Mouse (Mus musculus): Measurements from ENCODE around the gene Lgals12. TPM values are rescaled to one million over a fixed set of nuclear protein-coding genes. Genes with fewer than 3 reads are reported as not detected.

Lgals12 gene
- polyA plus RNA-seq, 1 experiment from 2014 or later = 0.40 TPM

- H3K4me1 ChIP-seq (replicated peaks; ENCODE audit: control insufficient read depth, insufficient read depth, low read length) = peaks cover 8% of the 10 kb centered on the region; the same call in 1 of the 2 replicates
- ATAC-seq (ENCODE audit: low FRiP score) (no peak), DNase-seq (ENCODE audit: low spot score) (no peak)
- no peaks in the 10 kb centered on the region for H3K9me3 ChIP-seq (ENCODE audit: control insufficient read depth, low read length)
- no peak overlapping the region for H3K9ac ChIP-seq
- H3K36me3 ChIP-seq (replicated peaks; ENCODE audit: control insufficient read depth, insufficient read depth) = no peaks in the 10 kb centered on the region
- H3K4me3 ChIP-seq (replicated peaks; ENCODE audit: low read length) = no peak overlapping the region
- H3K27me3 ChIP-seq (ENCODE audit: control insufficient read depth, insufficient read depth, low read length) = peaks cover 12% of the 10 kb centered on the region; the same call in 1 of the 2 replicates
- no peak overlapping the region for H3K27ac ChIP-seq
- WGBS = 100% methylated on average over 1 of the region's 1 CpGs
- no peak overlapping the region for H3K4me2 ChIP-seq (replicated peaks)
Measured at GRCm38 (mm10) chr19:7556641-7557040, 50.4 kb downstream of the Lgals12 start.

DNA sequence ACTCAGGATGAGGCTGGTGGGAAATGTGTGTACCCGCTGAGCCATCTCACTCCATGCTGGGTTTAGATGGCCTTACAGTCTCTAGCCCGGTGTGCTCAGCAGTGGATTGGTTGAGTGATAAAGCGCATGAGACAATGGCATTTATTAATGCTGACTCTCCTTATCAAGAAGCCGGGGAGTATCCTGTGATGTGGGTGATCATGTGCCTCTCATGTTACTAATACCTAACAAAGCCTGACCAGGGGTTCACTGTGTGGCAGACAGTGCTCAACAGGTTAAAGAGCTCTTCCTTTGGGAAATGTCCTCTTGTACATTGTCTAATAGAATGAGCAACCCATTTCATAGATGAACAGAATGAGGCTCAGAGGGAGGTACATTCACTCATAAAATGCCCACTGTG is 52.1 kb downstream of the Lgals12 start:
- H3K4me3 ChIP-seq (replicated peaks; ENCODE audit: low read length) = no peak overlapping the region
- H3K9ac ChIP-seq = no peak overlapping the region
- H3K4me2 ChIP-seq (replicated peaks) = no peak overlapping the region
- H3K9me3 ChIP-seq (ENCODE audit: control insufficient read depth, low read length) = no peaks in the 10 kb centered on the region
- peaks cover 8% of the 10 kb centered on the region; the same call in 1 of the 2 replicates for H3K4me1 ChIP-seq (replicated peaks; ENCODE audit: control insufficient read depth, insufficient read depth, low read length)
- WGBS = 72% methylated on average over 4 of the region's 4 CpGs
- no peak for ATAC-seq (ENCODE audit: low FRiP score)
- no peak overlapping the region for H3K27ac ChIP-seq
- peaks cover 12% of the 10 kb centered on the region; the same call in 1 of the 2 replicates for H3K27me3 ChIP-seq (ENCODE audit: control insufficient read depth, insufficient read depth, low read length)
- H3K36me3 ChIP-seq (replicated peaks; ENCODE audit: control insufficient read depth, insufficient read depth) = no peaks in the 10 kb centered on the region
- DNase-seq (ENCODE audit: low spot score) = no peak

DNA sequence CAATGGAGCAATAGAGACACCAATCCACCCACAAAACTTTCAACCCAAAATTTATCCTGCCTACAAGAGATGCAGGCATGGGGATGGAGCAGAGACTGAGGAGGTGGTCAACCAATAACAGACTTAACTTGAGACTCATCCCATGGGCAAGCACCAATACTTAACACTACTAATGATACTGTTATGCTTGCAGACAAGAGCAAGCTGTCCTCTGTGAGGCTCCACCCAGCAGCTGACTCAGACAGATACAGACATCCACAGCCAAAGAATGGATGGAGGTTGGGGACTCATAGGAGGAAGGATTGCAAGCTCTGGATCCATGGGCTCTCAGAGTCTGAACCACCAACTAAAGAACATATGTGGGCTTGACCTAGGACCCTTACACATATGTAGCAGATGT is 53.6 kb downstream of the Lgals12 start:
- H3K27ac ChIP-seq = no peak overlapping the region
- no peak overlapping the region for H3K4me2 ChIP-seq (replicated peaks)
- H3K4me3 ChIP-seq (replicated peaks; ENCODE audit: low read length) = no peak overlapping the region
- DNase-seq (ENCODE audit: low spot score) (no peak), ATAC-seq (ENCODE audit: low FRiP score) (no peak)
- no peaks in the 10 kb centered on the region for H3K36me3 ChIP-seq (replicated peaks; ENCODE audit: control insufficient read depth, insufficient read depth)
- no peaks in the 10 kb centered on the region for H3K9me3 ChIP-seq (ENCODE audit: control insufficient read depth, low read length)
- peaks cover 12% of the 10 kb centered on the region; the same call in 1 of the 2 replicates for H3K27me3 ChIP-seq (ENCODE audit: control insufficient read depth, insufficient read depth, low read length)
- no peak overlapping the region for H3K9ac ChIP-seq
- peaks cover 8% of the 10 kb centered on the region; the same call in 1 of the 2 replicates for H3K4me1 ChIP-seq (replicated peaks; ENCODE audit: control insufficient read depth, insufficient read depth, low read length)

DNA sequence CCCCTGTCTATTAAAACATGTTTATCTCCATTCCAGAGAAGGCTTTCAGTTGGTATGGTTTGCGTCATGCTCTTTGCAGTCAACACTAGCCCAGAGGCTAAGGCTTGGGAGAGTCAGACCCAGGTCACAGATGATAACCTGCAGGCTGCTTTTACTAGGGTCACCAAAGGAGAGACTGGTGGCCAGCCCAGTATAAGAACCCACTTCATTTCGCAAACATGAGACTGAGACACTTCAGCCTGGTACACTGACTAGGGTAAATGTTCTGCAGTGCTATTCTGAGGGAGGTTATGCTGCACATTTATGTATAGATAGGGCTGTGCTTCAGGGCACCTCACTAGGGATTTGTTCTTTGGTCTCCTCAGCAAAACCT is 54.7 kb downstream of the Lgals12 start:
- DNase-seq (ENCODE audit: low spot score) (no peak), ATAC-seq (ENCODE audit: low FRiP score) (no peak)
- no peak overlapping the region for H3K4me2 ChIP-seq (replicated peaks)
- H3K27me3 ChIP-seq (ENCODE audit: control insufficient read depth, insufficient read depth, low read length) = 0 out of 2 replicates have a peak, but pooled peaks cover 4% of the 10 kb centered on the region
- no peak overlapping the region for H3K9ac ChIP-seq
- no peaks in the 10 kb centered on the region for H3K36me3 ChIP-seq (replicated peaks; ENCODE audit: control insufficient read depth, insufficient read depth)
- no peaks in the 10 kb centered on the region for H3K9me3 ChIP-seq (ENCODE audit: control insufficient read depth, low read length)
- WGBS = 90% methylated on average over 2 of the region's 2 CpGs
- H3K4me3 ChIP-seq (replicated peaks; ENCODE audit: low read length) = no peak overlapping the region
- no peak overlapping the region for H3K27ac ChIP-seq
- H3K4me1 ChIP-seq (replicated peaks; ENCODE audit: control insufficient read depth, insufficient read depth, low read length) = 0 out of 2 replicates have a peak, but pooled peaks cover 2% of the 10 kb centered on the region

DNA sequence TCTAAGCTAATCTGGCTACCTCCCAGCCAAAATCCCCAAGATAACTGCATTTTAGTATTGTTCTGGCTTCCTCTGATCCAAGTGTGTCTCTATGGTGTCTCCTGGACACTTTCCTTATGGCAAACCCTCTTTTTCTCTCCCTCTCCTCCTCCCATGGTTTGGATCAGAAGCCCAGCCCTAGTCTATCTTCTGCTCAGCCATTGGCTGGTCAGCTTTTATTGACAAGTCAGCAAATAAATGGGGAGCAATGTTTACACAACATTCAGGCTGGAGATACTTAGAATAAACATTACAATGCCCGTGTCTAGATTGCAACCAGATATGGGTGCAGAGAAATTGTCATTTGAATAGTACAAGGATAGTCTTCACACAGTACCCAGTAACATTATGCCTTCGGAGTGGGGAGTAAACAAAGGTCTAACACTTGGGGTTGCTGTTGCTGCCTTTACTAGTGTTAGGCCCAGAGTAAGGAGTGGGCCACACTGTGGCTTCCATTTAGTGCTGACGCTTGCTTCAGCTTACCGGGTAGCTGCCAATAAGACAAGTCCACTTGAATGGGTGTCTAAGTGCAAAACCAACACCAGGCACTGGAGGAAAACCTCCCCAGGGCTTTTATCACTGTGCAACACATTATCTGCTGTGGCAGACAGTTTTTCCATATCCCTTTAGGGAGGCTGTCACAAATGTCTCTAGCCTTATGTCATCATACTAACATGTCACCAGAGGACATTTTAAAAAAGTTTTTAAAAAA is 55.3 kb downstream of the Lgals12 start:
- ATAC-seq (ENCODE audit: low FRiP score) (no peak), DNase-seq (ENCODE audit: low spot score) (no peak)
- Histone ChIP-seq H3K9me3 (ENCODE audit: control insufficient read depth, low read length) (no peaks in the 10 kb centered on the region), H3K4me1 (replicated peaks; ENCODE audit: control insufficient read depth, insufficient read depth, low read length) (no peaks in the 10 kb centered on the region), H3K4me2 (replicated peaks) (no peak overlapping the region), H3K36me3 (replicated peaks; ENCODE audit: control insufficient read depth, insufficient read depth) (no peaks in the 10 kb centered on the region), H3K27me3 (ENCODE audit: control insufficient read depth, insufficient read depth, low read length) (no peaks in the 10 kb centered on the region), H3K27ac (no peak overlapping the region), H3K4me3 (replicated peaks; ENCODE audit: low read length) (no peak overlapping the region), H3K9ac (no peak overlapping the region)
- 73% methylated on average over 4 of the region's 4 CpGs for WGBS

DNA sequence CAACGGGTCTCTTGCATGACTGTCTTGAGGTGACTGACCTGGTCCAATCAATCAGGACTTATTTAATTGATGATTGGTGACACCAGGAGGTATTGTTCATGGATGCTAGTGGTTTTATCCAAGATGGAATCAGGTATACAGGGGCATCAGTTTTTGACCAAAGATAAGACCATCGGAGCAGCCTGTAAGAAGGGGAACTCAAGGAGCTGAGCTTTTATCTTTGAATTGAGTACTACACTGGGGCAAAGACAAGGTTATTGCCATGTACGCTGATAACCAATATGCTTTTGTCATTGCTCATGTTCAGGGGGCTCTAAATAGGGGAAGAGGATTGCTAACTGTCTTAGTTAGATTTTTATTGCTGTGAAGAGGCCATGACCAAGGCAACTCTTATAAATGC is 58.1 kb downstream of the Lgals12 start:
- Histone ChIP-seq H3K9ac (no peak overlapping the region), H3K36me3 (replicated peaks; ENCODE audit: control insufficient read depth, insufficient read depth) (no peaks in the 10 kb centered on the region), H3K27ac (no peak overlapping the region), H3K4me2 (replicated peaks) (no peak overlapping the region), H3K27me3 (ENCODE audit: control insufficient read depth, insufficient read depth, low read length) (no peaks in the 10 kb centered on the region), H3K9me3 (ENCODE audit: control insufficient read depth, low read length) (peaks cover 2% of the 10 kb centered on the region), H3K4me3 (replicated peaks; ENCODE audit: low read length) (no peak overlapping the region), H3K4me1 (replicated peaks; ENCODE audit: control insufficient read depth, insufficient read depth, low read length) (no peaks in the 10 kb centered on the region)
- WGBS = 94% methylated on average over 3 of the region's 3 CpGs
- ATAC-seq (ENCODE audit: low FRiP score) (no peak), DNase-seq (ENCODE audit: low spot score) (no peak)

Other genes with a start within 250 kb of the Lgals12 start
- 21.8 and 25.8 TPM in 2 replicates for gene Spindoc, start 224.2 kb downstream of the Lgals12 start, polyA plus RNA-seq (2014; fragmentation: Nextera tagmentation; extraction: Ambion mirVana)
- 15.4 and 16.3 TPM in 2 replicates for gene 2700081O15Rik, start 189.6 kb downstream of the Lgals12 start, polyA plus RNA-seq (2014; fragmentation: Nextera tagmentation; extraction: Ambion mirVana)
- 549 and 625 TPM in 2 replicates for gene Rtn3, start 123.9 kb downstream of the Lgals12 start, polyA plus RNA-seq (2014; fragmentation: Nextera tagmentation; extraction: Ambion mirVana)
- 7.0 TPM in 2 replicates for gene Atl3, start 113.2 kb downstream of the Lgals12 start, polyA plus RNA-seq (2014; fragmentation: Nextera tagmentation; extraction: Ambion mirVana)
- gene Pla2g16, start 49.7 kb downstream of the Lgals12 start, polyA plus RNA-seq (2014; fragmentation: Nextera tagmentation; extraction: Ambion mirVana) = 5.3 and 5.6 TPM in 2 replicates
- gene Hrasls5, start 5.3 kb upstream of the Lgals12 start, polyA plus RNA-seq (2014; fragmentation: Nextera tagmentation; extraction: Ambion mirVana) = not detected in 2 replicates
- gene Slc22a19, start 104.1 kb upstream of the Lgals12 start, polyA plus RNA-seq (2014; fragmentation: Nextera tagmentation; extraction: Ambion mirVana) = 0.20 and 0.79 TPM in 2 replicates
- not detected in 2 replicates for gene Slc22a26, start 195.5 kb upstream of the Lgals12 start, polyA plus RNA-seq (2014; fragmentation: Nextera tagmentation; extraction: Ambion mirVana)

Data from hindbrain, embryonic 14.5 days (tissue).